Mouse (Mus musculus) lung, postnatal 0 days (tissue): ENCODE measurements around the gene Agbl1.

Source experiments
- CTCF ChIP-seq: IDR thresholded peaks from 2 replicates; pipeline ENCODE4 v1.5.1; 2016; ENCODE audit warnings: antibody characterized with exemption, mild to moderate bottlenecking
- EP300 ChIP-seq: IDR thresholded peaks from 2 replicates; pipeline ENCODE4 v1.6.1; 2016; ENCODE audit warnings: antibody characterized with exemption, mild to moderate bottlenecking, control low read depth

DNA sequence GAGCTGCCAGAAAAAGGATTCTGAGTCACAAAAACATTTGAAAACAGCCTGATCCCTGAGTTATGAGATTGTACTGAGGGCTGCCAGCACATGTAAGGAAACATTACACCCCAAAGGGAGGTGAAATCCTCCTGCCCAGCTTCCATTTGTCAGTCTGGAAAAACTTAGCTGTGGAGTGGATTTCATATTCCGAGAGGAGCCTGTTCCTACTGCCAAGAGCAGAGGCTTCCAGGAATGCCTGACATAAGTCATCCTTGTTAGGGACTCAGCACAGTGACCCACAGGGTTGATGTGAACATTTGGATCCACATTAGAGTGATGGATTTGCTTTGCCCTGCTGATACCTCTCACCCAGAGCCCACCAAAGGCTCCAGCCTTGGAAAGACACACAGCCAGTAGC lies 899.4 kb downstream of the Agbl1 start:
- TF ChIP-seq CTCF (no peak), EP300 (no peak)
